Mouse (Mus musculus) MEL (cell line): ENCODE measurements around the gene Itm2c. TPM values are rescaled to one million over a fixed set of nuclear protein-coding genes. Genes with fewer than 3 reads are reported as not detected.

Experiments
- DNase-seq: peaks from one replicate; pipeline ENCODE4 v3.0.0; 2011; ENCODE audit warnings: low read depth, low spot score
- H3K27ac ChIP-seq: 2 replicates; pipeline ENCODE4 v1.5.1; 2012; ENCODE audit warnings: low read depth, mild to moderate bottlenecking, control low read depth, low read length, moderate library complexity; ENCODE audit not compliant: control insufficient read depth
- H3K27me3 ChIP-seq, 2 experiments: fragments of 150-350 bp in 1 of 2; sonication (generic) in 1 of 2; 2 replicates each; pipeline ENCODE4 v1.6.1; 2012; ENCODE audit warnings: low read length in 2 of 2, mild to moderate bottlenecking in 2 of 2, improper control_type of control experiment in 1 of 2, moderate library complexity in 1 of 2; ENCODE audit not compliant: insufficient read depth in 2 of 2, control insufficient read depth in 1 of 2
- H3K36me3 ChIP-seq, 2 experiments: 2 replicates each; pipeline ENCODE4 v1.6.1; 2012 to 2014; ENCODE audit warnings: low read length in 2 of 2, improper control_type of control experiment in 1 of 2, inconsistent platforms in 1 of 2, mild to moderate bottlenecking in 1 of 2; ENCODE audit not compliant: insufficient read depth in 2 of 2, control insufficient read depth in 1 of 2
- H3K4me1 ChIP-seq, 2 experiments: fragments of 150-350 bp in 1 of 2; sonication (generic) in 1 of 2; 2 replicates each; pipeline ENCODE4 v1.6.1; 2012; ENCODE audit warnings: low read length in 2 of 2, improper control_type of control experiment in 1 of 2, mild to moderate bottlenecking in 1 of 2; ENCODE audit not compliant: insufficient read depth in 2 of 2, control insufficient read depth in 1 of 2
- H3K4me3 ChIP-seq, 2 experiments: fragments of 150-350 bp in 1 of 2; sonication (generic) in 1 of 2; 2 replicates each; pipeline ENCODE4 v1.5.1; 2012; ENCODE audit warnings: low read depth in 2 of 2, low read length in 2 of 2, mild to moderate bottlenecking in 2 of 2, moderate library complexity in 2 of 2, control low read depth in 1 of 2, improper control_type of control experiment in 1 of 2; ENCODE audit not compliant: control insufficient read depth in 1 of 2, insufficient read depth in 1 of 2
- H3K79me2 ChIP-seq: 2 replicates; pipeline ENCODE4 v1.6.1; 2012; ENCODE audit warnings: mild to moderate bottlenecking, low read length, moderate library complexity; ENCODE audit not compliant: control insufficient read depth, poor library complexity, insufficient read depth
- H3K9ac ChIP-seq: 2 replicates; pipeline ENCODE4 v1.6.1; 2012; ENCODE audit warnings: low read depth, mild to moderate bottlenecking, control low read depth, low read length, moderate library complexity; ENCODE audit not compliant: control insufficient read depth, poor library complexity, severe bottlenecking
- H3K9me3 ChIP-seq: fragments of 150-350 bp; sonication (generic); replicated peaks from 2 replicates; pipeline ENCODE4 v1.6.1; 2012; ENCODE audit warnings: mild to moderate bottlenecking, low read length, improper control_type of control experiment, moderate library complexity; ENCODE audit not compliant: insufficient read depth
- CTCF ChIP-seq, 3 experiments: IDR thresholded peaks in 2 of 3; conservative IDR thresholded peaks in 1 of 3; 2 replicates each; pipeline ENCODE4 v1.5.1; 2011 to 2012; ENCODE audit warnings: low read length in 3 of 3, low read depth in 2 of 3, mild to moderate bottlenecking in 2 of 3, improper control_type of control experiment in 1 of 3, inconsistent platforms in 1 of 3, mixed read lengths in 1 of 3, moderate library complexity in 1 of 3; ENCODE audit not compliant: control insufficient read depth in 1 of 3, insufficient read depth in 1 of 3, poor library complexity in 1 of 3, severe bottlenecking in 1 of 3
- ELF1 ChIP-seq: IDR thresholded peaks from 2 replicates; pipeline ENCODE4 v1.6.1; 2014; ENCODE audit warnings: low read depth, mild to moderate bottlenecking, inconsistent platforms, low read length, improper control_type of control experiment, moderate library complexity
- GABPA ChIP-seq: IDR thresholded peaks from 2 replicates; pipeline ENCODE4 v1.6.1; 2012; ENCODE audit warnings: low read depth, mild to moderate bottlenecking, inconsistent platforms, low read length, improper control_type of control experiment, moderate library complexity
- GATA1 ChIP-seq: IDR thresholded peaks from 2 replicates; pipeline ENCODE4 v1.6.1; 2011; ENCODE audit warnings: low read depth, low read length, improper control_type of control experiment
- JUND ChIP-seq: IDR thresholded peaks from 2 replicates; pipeline ENCODE4 v1.6.1; 2011; ENCODE audit warnings: low read depth, mild to moderate bottlenecking, improper control_type of control experiment, low read length
- MAZ ChIP-seq: IDR thresholded peaks from 2 replicates; pipeline ENCODE4 v1.6.1; 2012; ENCODE audit warnings: low read depth, mild to moderate bottlenecking, inconsistent platforms, low read length, improper control_type of control experiment
- MEF2A ChIP-seq: IDR thresholded peaks from 2 replicates; pipeline ENCODE4 v1.6.1; 2014; ENCODE audit warnings: low read depth, mild to moderate bottlenecking, inconsistent platforms, low read length, improper control_type of control experiment; ENCODE audit not compliant: poor library complexity, insufficient replicate concordance, severe bottlenecking; ENCODE audit errors: extremely low read depth
- MYB ChIP-seq: IDR thresholded peaks from 2 replicates; pipeline ENCODE4 v1.6.1; 2011; ENCODE audit warnings: mild to moderate bottlenecking, low read depth, low read length, improper control_type of control experiment
- MYC ChIP-seq: IDR thresholded peaks from 2 replicates; pipeline ENCODE4 v1.6.1; 2011; ENCODE audit warnings: low read depth, mild to moderate bottlenecking, low read length, improper control_type of control experiment, moderate library complexity
- RCOR1 ChIP-seq: IDR thresholded peaks from 2 replicates; pipeline ENCODE4 v1.6.1; 2012; ENCODE audit warnings: low read depth, mild to moderate bottlenecking, inconsistent platforms, low read length, improper control_type of control experiment
- SIN3A ChIP-seq: IDR thresholded peaks from 2 replicates; pipeline ENCODE4 v1.6.1; 2012; ENCODE audit warnings: low read length, improper control_type of control experiment, inconsistent platforms
- SMC3 ChIP-seq: IDR thresholded peaks from 2 replicates; pipeline ENCODE4 v1.6.1; 2011; ENCODE audit warnings: low read depth, low read length, improper control_type of control experiment
- TAL1 ChIP-seq: IDR thresholded peaks from 2 replicates; pipeline ENCODE4 v1.6.1; 2012; ENCODE audit warnings: mild to moderate bottlenecking, inconsistent platforms, low read length, moderate library complexity, mixed read lengths
- TCF12 ChIP-seq: IDR thresholded peaks from 2 replicates; pipeline ENCODE4 v1.6.1; 2014; ENCODE audit warnings: low read depth, mild to moderate bottlenecking, inconsistent platforms, low read length, improper control_type of control experiment, moderate library complexity
- UBTF ChIP-seq: IDR thresholded peaks from 2 replicates; pipeline ENCODE4 v1.6.1; 2012; ENCODE audit warnings: low read depth, mild to moderate bottlenecking, inconsistent platforms, low read length, improper control_type of control experiment, moderate library complexity, borderline replicate concordance; ENCODE audit not compliant: insufficient read depth
- USF1 ChIP-seq: IDR thresholded peaks from 2 replicates; pipeline ENCODE4 v1.6.1; 2014; ENCODE audit warnings: low read depth, mild to moderate bottlenecking, inconsistent platforms, low read length, improper control_type of control experiment, moderate library complexity
- USF2 ChIP-seq, 2 experiments: IDR thresholded peaks; 2 replicates each; pipeline ENCODE4 v1.6.1; 2011 to 2012; ENCODE audit warnings: improper control_type of control experiment in 2 of 2, low read length in 2 of 2, borderline replicate concordance in 1 of 2, inconsistent platforms in 1 of 2, low read depth in 1 of 2, mild to moderate bottlenecking in 1 of 2; ENCODE audit not compliant: insufficient read depth in 1 of 2
- ZC3H11A ChIP-seq: IDR thresholded peaks from 2 replicates; pipeline ENCODE4 v1.6.1; 2012; ENCODE audit warnings: low read depth, mild to moderate bottlenecking, inconsistent platforms, low read length, improper control_type of control experiment
- ZKSCAN1 ChIP-seq: IDR thresholded peaks from 2 replicates; pipeline ENCODE4 v1.6.1; 2012; ENCODE audit warnings: low read depth, mild to moderate bottlenecking, inconsistent platforms, low read length, improper control_type of control experiment, moderate library complexity
- ZNF384 ChIP-seq: IDR thresholded peaks from 2 replicates; pipeline ENCODE4 v1.6.1; 2012; ENCODE audit warnings: low read depth, mild to moderate bottlenecking, inconsistent platforms, low read length, improper control_type of control experiment
- polyA plus RNA-seq, 2 experiments: library from polyadenylated mRNA; stranded (reverse) in 1 of 2; unstranded in 1 of 2; fragments of >175 nt in 1 of 2; fragments of >200 nt in 1 of 2; gene quantifications; 2 replicates each; pipeline versions ENCODE4 v1.2.1 to v1.2.4; 2012; ENCODE audit warnings: low replicate concordance in 2 of 2, low read depth in 1 of 2; ENCODE audit not compliant: insufficient read length in 2 of 2, insufficient read depth in 1 of 2, missing spikeins in 1 of 2
- total RNA-seq: library from RNA; depleted of rRNA; stranded (reverse); fragments of 300-350 nt; gene quantifications from 2 replicates; pipeline ENCODE4 v1.2.3, GENCODE M21; 2012

Itm2c gene
- total and polyA plus RNA-seq, 3 experiments = 24.8 to 28.2 TPM; not detected in 1

GRCm38 (mm10) chr1:85897901-85898760 lies 4.0 kb downstream of the Itm2c start:
- no peaks in the 10 kb centered on the region for H3K9me3 ChIP-seq
- H3K4me3 ChIP-seq = no peak overlapping the region
- no peak for TF ChIP-seq ZNF384
- TF ChIP-seq CTCF (IDR thresholded peaks at IDR 0.05 in 2 of 3, conservative IDR thresholded peaks at IDR 0.05 in 1 of 3; ENCODE audit: control insufficient read depth in 1 of 3, insufficient read depth in 1 of 3, low read depth in 2 of 3, low read length in 3 of 3, poor library complexity in 1 of 3, severe bottlenecking in 1 of 3) = no peak
- no peak for TF ChIP-seq MYB
- TF ChIP-seq UBTF = no peak
- TF ChIP-seq MEF2A = no peak
- TF ChIP-seq ELF1 = no peak
- TF ChIP-seq SIN3A = no peak
- no peak for TF ChIP-seq GATA1
- TF ChIP-seq ZKSCAN1 = no peak
- TF ChIP-seq MYC = no peak
- no peak for TF ChIP-seq JUND
- TF ChIP-seq USF2 (IDR thresholded peaks at IDR 0.05; ENCODE audit: borderline replicate concordance in 1 of 2, insufficient read depth in 1 of 2, low read depth in 1 of 2, low read length in 2 of 2) = no peak
- TF ChIP-seq SMC3 = no peak
- no peak for TF ChIP-seq MAZ
- no peak for TF ChIP-seq TAL1
- TF ChIP-seq RCOR1 = no peak
- no peak for TF ChIP-seq TCF12
- TF ChIP-seq USF1 = no peak
- no peak for TF ChIP-seq ZC3H11A
- TF ChIP-seq GABPA = no peak
- TF ChIP-seq, all 39 proteins: peak for 0
- Histone ChIP-seq H3K27me3 (no peaks in the 10 kb centered on the region), H3K27ac (no peak overlapping the region), H3K4me1 (peaks cover 10 to 45% of the 10 kb centered on the region in 2 experiments), H3K9ac (no peak overlapping the region), H3K79me2 (no peaks in the 10 kb centered on the region; the same call in none of the 2 replicates), H3K36me3 (peaks cover 0 to 26% of the 10 kb centered on the region in 2 experiments; a peak in 2 of 4 replicates)
- DNase-seq = no peak
